Mouse (Mus musculus): ENCODE results near the gene Tnnt3. TPM values are rescaled to one million over a fixed set of nuclear protein-coding genes. Genes with fewer than 3 reads are reported as not detected.

The Tnnt3 gene
- 0.19 and 0.40 TPM in 2 replicates for polyA plus RNA-seq (2012; rRNA removed)

GRCm38 (mm10) chr7:142498575-142498974, at the start of gene Tnnt3:
TSS of gene Tnnt3 (plus strand) at chr7:142498836.
- H3K27ac ChIP-seq (ENCODE audit: insufficient read depth, low read length): no peak within 1 kb of the TSS
- TF ChIP-seq CTCF (IDR thresholded peaks at IDR 0.05; ENCODE audit: extremely low read depth, insufficient read depth, low read length) (no peak), POLR2A (IDR thresholded peaks at IDR 0.05; ENCODE audit: extremely low read depth, insufficient read depth, low read length) (no peak)
- no peaks in the 10 kb centered on the region for H3K4me1 ChIP-seq (ENCODE audit: control insufficient read depth, insufficient read depth, low read length)
- H3K4me3 ChIP-seq (ENCODE audit: insufficient read depth, low read length): no peak within 1 kb of the TSS

DNA sequence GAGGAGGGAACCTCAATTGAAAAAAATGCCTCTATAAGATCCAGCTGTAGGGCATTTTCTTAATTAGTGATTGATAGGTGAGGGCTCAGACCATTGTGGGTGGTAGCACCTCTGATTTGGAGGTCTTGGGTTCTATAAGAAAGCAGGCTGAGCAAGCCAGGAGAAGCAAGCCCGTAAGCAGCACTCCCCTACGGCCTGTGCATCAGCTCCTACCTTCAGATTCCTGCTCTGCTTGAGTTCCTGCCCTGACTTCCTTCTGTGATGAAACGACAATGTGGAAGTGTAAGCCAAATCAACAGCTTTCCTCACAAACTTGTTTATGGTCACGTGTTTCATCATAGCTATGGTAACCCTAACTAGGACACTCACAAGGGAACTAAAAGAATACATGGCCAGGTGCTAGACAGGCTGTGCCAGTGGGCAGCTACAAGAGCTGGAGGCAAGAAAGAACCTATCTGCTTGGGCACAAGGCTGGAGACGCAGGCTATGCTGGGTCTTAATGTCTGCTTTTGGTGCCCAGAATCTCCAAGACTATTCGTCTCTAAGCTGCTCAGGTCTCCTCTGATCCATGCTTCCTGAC, 49.5 kb upstream of the Tnnt3 start:
- Histone ChIP-seq H3K4me3 (ENCODE audit: insufficient read depth, low read length) (no peak overlapping the region), H3K27ac (ENCODE audit: insufficient read depth, low read length) (no peak overlapping the region), H3K4me1 (ENCODE audit: control insufficient read depth, insufficient read depth, low read length) (no peaks in the 10 kb centered on the region)
- TF ChIP-seq POLR2A (IDR thresholded peaks at IDR 0.05; ENCODE audit: extremely low read depth, insufficient read depth, low read length): no peak
- TF ChIP-seq CTCF (IDR thresholded peaks at IDR 0.05; ENCODE audit: extremely low read depth, insufficient read depth, low read length): no peak

GRCm38 (mm10) chr7:142454706-142455105, 43.9 kb upstream of the Tnnt3 start:
- Histone ChIP-seq H3K27ac (ENCODE audit: insufficient read depth, low read length) (no peak overlapping the region), H3K4me1 (ENCODE audit: control insufficient read depth, insufficient read depth, low read length) (peaks cover 3% of the 10 kb centered on the region; the same call in 1 of the 2 replicates), H3K4me3 (ENCODE audit: insufficient read depth, low read length) (no peak overlapping the region)
- TF ChIP-seq CTCF (IDR thresholded peaks at IDR 0.05; ENCODE audit: extremely low read depth, insufficient read depth, low read length): no peak
- no peak for TF ChIP-seq POLR2A (IDR thresholded peaks at IDR 0.05; ENCODE audit: extremely low read depth, insufficient read depth, low read length)

DNA sequence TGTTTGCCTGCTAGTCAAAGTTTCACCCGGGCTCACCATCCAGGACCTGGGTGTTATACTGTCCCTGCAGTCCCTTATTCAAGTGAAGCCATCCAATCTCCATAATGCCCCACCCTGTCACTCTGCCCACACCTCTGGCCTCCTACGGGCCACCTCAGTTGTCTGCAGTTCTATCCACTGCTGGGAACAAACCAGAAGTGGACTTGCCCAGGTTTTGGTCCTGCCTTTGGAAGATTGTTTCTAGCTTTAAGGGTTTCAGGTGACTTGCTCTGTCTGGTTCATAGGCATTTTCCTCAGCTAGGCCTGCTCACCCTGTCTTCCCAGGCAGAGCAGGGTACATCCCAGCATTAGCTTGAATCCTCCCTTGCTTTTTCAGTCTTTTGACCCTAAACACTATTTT, 43.4 kb upstream of the Tnnt3 start:
- TF ChIP-seq CTCF (IDR thresholded peaks at IDR 0.05; ENCODE audit: extremely low read depth, insufficient read depth, low read length): no peak
- TF ChIP-seq POLR2A (IDR thresholded peaks at IDR 0.05; ENCODE audit: extremely low read depth, insufficient read depth, low read length): no peak
- no peak overlapping the region for H3K4me3 ChIP-seq (ENCODE audit: insufficient read depth, low read length)
- H3K4me1 ChIP-seq (ENCODE audit: control insufficient read depth, insufficient read depth, low read length): peaks cover 3% of the 10 kb centered on the region; the same call in 1 of the 2 replicates
- no peak overlapping the region for H3K27ac ChIP-seq (ENCODE audit: insufficient read depth, low read length)

GRCm38 (mm10) chr7:142456806-142457205, 41.8 kb upstream of the Tnnt3 start:
- TF ChIP-seq POLR2A (IDR thresholded peaks at IDR 0.05; ENCODE audit: extremely low read depth, insufficient read depth, low read length): no peak
- Histone ChIP-seq H3K4me3 (ENCODE audit: insufficient read depth, low read length) (no peak overlapping the region), H3K4me1 (ENCODE audit: control insufficient read depth, insufficient read depth, low read length) (peaks cover 3% of the 10 kb centered on the region; the same call in 1 of the 2 replicates), H3K27ac (ENCODE audit: insufficient read depth, low read length) (no peak overlapping the region)

GRCm38 (mm10) chr7:142457227-142457811, 41.3 kb upstream of the Tnnt3 start:
- H3K4me3 ChIP-seq (ENCODE audit: insufficient read depth, low read length): no peak overlapping the region
- H3K27ac ChIP-seq (ENCODE audit: insufficient read depth, low read length): 0 out of 2 replicates have a peak overlapping the region, but pooled peaks have one; percentile 32
- peaks cover 3% of the 10 kb centered on the region; the same call in 1 of the 2 replicates for H3K4me1 ChIP-seq (ENCODE audit: control insufficient read depth, insufficient read depth, low read length)
- TF ChIP-seq POLR2A (IDR thresholded peaks at IDR 0.05; ENCODE audit: extremely low read depth, insufficient read depth, low read length) (no peak), CTCF (IDR thresholded peaks at IDR 0.05; ENCODE audit: extremely low read depth, insufficient read depth, low read length) (no peak)

DNA sequence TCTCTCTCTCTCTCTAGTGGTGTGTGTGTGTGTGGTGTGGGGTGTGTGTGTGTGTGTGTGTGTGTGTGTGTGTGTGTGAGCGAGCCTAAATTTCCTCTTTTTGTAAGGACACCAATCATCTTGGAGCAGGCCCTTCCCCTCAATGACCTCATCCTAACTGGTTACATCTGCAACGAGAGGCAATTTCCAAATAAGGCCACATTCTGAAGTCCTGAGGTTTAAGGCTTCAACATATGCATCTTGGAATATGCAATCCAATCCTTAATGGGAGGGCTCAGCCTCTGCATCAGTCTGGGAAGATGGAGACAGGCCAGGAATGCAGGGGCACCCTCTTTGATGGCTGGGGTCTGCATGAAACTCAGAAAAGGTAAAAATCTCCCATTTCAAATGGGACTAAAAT, 40.6 kb upstream of the Tnnt3 start:
- peaks cover 3% of the 10 kb centered on the region; the same call in 1 of the 2 replicates for H3K4me1 ChIP-seq (ENCODE audit: control insufficient read depth, insufficient read depth, low read length)
- no peak overlapping the region for H3K4me3 ChIP-seq (ENCODE audit: insufficient read depth, low read length)
- H3K27ac ChIP-seq (ENCODE audit: insufficient read depth, low read length): 0 out of 2 replicates have a peak overlapping the region, but pooled peaks have one; percentile 18
- TF ChIP-seq POLR2A (IDR thresholded peaks at IDR 0.05; ENCODE audit: extremely low read depth, insufficient read depth, low read length) (no peak), CTCF (IDR thresholded peaks at IDR 0.05; ENCODE audit: extremely low read depth, insufficient read depth, low read length) (no peak)

GRCm38 (mm10) chr7:142458676-142459298, 39.8 kb upstream of the Tnnt3 start:
- TF ChIP-seq CTCF (IDR thresholded peaks at IDR 0.05; ENCODE audit: extremely low read depth, insufficient read depth, low read length): no peak
- no peak for TF ChIP-seq POLR2A (IDR thresholded peaks at IDR 0.05; ENCODE audit: extremely low read depth, insufficient read depth, low read length)
- Histone ChIP-seq H3K27ac (ENCODE audit: insufficient read depth, low read length) (no peak overlapping the region), H3K4me3 (ENCODE audit: insufficient read depth, low read length) (no peak overlapping the region), H3K4me1 (ENCODE audit: control insufficient read depth, insufficient read depth, low read length) (peaks cover 3% of the 10 kb centered on the region; the same call in 1 of the 2 replicates)

DNA sequence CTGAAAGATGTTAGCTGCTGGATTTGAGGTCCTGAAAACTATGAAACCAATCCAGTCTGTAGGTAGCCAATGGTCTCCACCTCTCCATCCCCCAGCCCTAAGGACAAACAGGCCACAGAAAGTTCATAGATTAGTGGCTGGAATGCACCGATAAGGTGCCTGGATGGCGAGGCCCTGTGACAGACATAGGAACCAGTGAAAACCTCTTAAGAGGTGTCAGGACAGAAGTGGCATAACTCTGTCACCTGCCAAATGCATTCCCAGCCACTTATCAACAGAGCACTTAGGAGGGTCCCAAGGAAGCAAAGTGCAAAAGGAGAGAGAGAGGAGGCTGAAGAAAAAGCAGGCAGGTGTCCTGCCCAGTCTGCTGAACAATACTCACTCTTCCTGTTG, 39.3 kb upstream of the Tnnt3 start:
- no peak overlapping the region for H3K4me3 ChIP-seq (ENCODE audit: insufficient read depth, low read length)
- no peak for TF ChIP-seq POLR2A (IDR thresholded peaks at IDR 0.05; ENCODE audit: extremely low read depth, insufficient read depth, low read length)
- no peak overlapping the region for H3K27ac ChIP-seq (ENCODE audit: insufficient read depth, low read length)
- peaks cover 3% of the 10 kb centered on the region; the same call in 1 of the 2 replicates for H3K4me1 ChIP-seq (ENCODE audit: control insufficient read depth, insufficient read depth, low read length)

- TF ChIP-seq POLR2A (IDR thresholded peaks at IDR 0.05; ENCODE audit: extremely low read depth, insufficient read depth, low read length): no peak
- TF ChIP-seq CTCF (IDR thresholded peaks at IDR 0.05; ENCODE audit: extremely low read depth, insufficient read depth, low read length): no peak
- Histone ChIP-seq H3K4me3 (ENCODE audit: insufficient read depth, low read length) (no peak within 1 kb of the TSS), H3K4me1 (ENCODE audit: control insufficient read depth, insufficient read depth, low read length) (peaks cover 3% of the 10 kb centered on the region; the same call in 1 of the 2 replicates), H3K27ac (ENCODE audit: insufficient read depth, low read length) (no peak within 1 kb of the TSS)
These were observed 38.0 kb upstream of the Tnnt3 start, which contains the start of gene Lsp1 for GRCm38 (mm10) chr7:142460636-142461077. TSS of gene Lsp1 (plus strand) at chr7:142460809.

All from cortical plate, adult 2 months (tissue).